Mouse (Mus musculus) forelimb bud, embryonic 11.5 days (tissue): ENCODE measurements around the gene Alms1.
"Not testable (repeated sequence)": the region's sequence is repeated elsewhere in the genome, so short reads cannot be mapped to it uniquely, and the experiment has no call there.

Experiments
- DNase-seq: peaks from one replicate; pipeline ENCODE4 v3.0.0-alpha.2; 2012; ENCODE audit warnings: low read depth, low spot score

Gene Alms1

GRCm38 (mm10) chr6:85587396-85588143, at the start of gene Alms1:
Gene Alms1 (plus strand): TSS chr6:85587531.
- DNase-seq: peak; percentile 96

DNA sequence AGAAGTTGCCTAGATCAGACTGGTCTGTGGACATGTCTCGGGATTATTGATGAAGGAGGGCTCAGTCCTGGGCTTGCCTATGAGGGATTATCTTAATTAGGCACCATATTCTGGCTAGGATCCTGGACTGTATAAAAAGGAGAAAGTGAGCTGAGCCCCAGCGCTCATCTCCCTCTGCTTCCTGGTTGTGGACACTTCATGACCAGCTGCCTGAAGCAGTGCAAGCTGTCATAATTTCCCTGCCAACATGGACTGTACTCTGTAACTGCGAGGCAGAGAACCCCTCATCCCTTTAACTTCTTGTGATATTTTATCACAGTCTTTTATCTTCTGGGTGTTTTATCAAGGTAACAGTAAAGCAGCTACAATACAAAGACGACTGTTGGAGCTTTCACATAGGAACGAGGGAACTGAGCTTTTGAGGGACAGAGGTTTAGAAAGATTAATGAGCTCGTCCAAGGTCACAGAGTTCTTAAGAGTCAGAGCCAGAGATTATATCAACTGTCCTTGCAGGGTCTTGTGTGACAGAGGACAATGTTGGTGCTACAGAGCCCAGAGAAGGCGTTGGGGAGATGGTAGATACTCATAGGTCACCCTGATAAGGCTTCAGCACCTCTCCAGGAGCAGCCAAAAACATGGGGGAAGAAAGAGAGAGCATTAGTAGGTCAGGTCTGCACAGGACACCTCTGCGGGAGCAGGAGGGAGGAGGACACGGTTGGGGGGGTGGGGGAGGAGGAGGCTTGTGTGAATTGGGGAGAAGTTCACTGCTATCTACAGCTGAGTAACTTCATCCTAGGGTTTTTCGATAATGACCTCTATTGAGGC, 43.8 kb upstream of the Alms1 start:
- no peak for DNase-seq

DNA sequence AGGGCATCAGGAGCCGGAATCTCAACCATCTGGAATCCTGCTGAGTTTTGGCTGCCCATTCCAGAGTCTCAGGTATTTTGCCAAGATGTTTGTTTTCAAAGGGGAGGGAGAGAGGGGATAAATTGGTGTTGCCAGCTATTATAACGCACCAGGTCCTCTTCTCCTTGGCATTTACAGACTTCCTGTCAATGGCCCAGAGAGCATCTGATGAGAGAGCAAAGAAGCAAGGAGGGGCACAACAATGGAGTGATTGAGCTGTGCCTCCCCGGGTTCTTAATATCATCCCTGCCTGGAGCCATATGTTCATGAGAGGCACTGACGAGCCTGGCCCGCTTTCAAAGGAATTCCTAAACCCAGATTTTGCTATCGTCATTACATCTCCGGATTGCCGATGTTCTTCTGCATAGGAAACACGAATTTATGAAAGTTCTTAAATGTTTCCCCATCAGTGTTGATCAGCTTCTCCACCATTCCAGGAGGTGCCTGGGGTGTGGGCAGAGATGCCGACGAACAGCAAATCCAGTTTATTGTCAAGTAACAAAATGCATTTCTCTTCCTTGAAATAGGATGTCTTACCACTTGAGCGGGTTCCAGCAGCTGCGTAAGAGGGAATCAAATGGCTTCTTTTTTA, 43.0 kb upstream of the Alms1 start:
- no peak for DNase-seq

- no peak for DNase-seq
Observed at GRCm38 (mm10) chr6:85547642-85548041, 39.7 kb upstream of the Alms1 start.

GRCm38 (mm10) chr6:85562374-85562773, 25.0 kb upstream of the Alms1 start:
- no peak for DNase-seq

DNA sequence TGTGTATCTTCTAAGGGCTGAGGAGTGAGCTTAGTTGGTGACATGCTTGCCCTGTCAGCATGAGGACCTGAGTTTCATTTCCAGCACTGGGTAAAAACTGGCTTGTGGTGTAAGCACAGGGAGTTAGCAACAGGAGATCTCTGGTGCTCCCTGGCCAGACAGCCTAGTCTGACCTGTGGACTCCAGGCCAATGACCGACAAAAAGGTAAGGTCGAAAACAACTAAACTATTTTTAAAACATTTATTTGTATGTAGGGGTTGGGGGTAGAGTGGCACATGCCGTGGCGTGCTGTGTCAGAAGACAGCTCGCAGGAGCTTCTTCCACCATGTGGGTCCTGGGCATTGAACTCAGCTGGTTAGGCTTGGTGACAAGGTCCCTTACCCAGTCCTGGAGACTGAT, 14.5 kb upstream of the Alms1 start:
- DNase-seq: no peak

GRCm38 (mm10) chr6:85581688-85582087, 5.6 kb upstream of the Alms1 start:
- DNase-seq: no peak

DNA sequence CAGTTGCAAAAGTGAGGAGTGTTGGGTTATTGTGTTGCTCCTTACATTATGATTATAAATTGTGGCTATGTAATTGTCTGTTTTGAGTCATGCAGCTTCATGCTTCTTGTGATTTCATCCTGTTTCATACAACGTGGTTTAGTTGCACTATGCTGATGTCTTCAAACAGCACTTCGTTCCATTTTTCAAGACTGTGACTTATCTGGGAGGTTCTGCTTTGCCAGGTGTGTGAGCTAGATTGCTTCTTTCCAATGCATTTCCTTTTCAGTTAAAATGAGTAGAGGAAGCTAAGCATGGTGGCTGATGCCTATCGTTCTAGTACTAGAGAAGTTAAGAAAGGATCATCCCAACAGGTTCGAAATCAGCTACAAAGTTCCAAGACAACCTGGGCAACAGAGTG, 2.7 kb upstream of the Alms1 start:
- no peak for DNase-seq

DNA sequence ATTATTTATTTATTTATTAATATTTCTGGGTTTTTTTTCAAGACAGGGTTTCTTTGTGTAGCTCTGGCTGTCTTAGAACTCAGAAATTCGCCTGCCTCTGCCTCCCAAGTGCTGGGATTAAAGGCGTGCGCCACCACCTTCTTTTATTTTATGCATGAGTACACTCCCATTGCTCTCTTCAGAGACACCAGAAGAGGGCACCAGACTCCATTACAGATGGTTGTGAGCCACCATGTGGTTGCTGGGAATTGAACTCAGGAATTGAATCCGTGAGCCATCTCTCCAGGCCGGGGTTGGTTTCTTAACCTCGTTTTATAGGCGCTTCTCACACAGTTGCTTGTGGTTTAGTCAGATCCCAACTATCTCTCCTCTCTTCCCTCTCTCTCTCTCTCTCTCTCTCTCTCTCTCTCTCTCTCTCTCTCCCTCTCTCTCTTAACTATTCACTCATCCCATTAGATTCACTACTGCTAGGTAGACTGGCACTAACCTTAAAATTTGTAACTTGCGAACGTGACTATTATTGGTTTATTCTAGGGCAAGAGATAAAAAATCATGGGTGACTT, 445 bp upstream of the Alms1 start:
- no peak for DNase-seq

GRCm38 (mm10) chr6:85588164-85588563, 833 bp downstream of the Alms1 start:
- DNase-seq: no peak

DNA sequence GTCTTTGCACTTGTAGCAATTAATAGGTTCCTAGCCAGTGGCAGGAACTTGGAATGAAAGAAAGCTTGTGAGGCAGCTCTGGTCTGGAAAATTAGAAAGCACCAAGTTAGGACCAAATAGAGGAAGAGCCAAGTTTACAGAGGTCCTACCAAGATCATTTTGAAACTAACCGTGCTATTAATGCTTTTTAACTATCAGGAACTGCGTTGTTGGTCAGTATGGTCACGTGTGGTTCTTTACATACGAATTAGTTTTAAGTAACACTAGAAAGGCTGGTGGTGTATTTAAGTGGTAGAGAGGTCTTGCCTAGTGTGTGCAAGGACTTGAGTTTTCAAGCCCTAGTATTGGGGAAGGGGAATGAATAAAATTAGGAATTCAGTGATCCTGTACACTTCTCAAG, 1.2 kb downstream of the Alms1 start:
- no peak for DNase-seq

DNA sequence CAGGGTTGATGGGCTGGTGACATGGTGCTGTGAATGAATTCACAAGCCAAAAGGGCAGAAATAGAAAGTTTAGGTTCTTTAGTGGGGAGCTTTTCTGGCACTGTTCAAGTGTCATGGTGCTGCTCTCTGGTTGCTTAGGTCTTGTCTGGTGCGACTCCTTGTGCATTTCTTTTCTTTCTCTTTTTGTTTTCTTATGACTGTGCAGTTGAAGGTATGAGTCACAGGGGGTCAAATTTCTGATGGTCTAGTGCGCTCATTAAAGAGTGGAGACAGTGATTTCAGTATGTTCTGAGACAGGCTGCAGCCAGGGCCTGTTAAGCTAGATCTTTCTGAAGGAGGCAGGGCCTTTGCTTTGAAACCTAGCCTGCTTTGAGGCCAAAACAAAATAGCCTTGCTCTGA, 2.8 kb downstream of the Alms1 start:
- DNase-seq: no peak

DNA sequence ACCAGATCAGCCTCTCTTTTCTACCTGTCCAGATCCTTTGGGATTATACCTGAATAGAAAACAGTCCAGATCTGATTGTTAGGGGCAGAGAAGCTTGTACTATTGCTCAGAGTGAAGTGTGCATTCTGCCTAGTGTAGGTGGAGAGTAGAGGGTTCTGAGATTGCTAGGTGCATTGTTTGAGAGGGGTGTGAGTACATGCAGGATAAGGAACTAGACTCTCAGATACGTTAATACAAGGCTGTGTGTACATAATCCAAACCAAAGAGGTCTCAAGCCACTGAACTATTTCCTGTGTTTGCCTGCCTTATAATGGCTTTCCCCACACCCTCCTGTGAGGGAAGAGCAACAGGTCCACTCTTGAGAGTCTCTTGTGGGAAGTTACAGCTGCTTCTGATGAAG, 12.0 kb downstream of the Alms1 start:
- DNase-seq: no peak

- no peak for DNase-seq
Observed at GRCm38 (mm10) chr6:85610511-85610910, 23.2 kb downstream of the Alms1 start.

- no peak for DNase-seq
Observed at GRCm38 (mm10) chr6:85620826-85621225, 33.5 kb downstream of the Alms1 start.

DNA sequence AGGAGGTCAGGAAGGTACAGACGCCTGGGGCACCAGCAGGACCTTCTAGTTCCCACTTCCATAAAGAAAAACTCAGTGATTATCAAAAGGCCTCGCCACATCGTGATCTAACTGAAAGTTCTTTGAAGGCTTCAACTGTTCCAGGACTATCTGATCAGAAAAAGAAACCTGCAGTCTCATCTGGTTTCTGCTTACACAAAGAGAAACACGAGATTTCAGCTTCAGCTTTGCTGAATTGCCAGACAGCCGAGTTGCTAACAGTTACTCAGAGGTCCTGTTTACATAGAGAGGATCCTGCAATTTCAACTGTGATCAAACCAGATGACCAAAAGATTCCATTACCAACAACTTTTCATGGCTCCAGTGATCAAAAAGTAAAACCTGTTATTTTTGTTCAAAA, 34.3 kb downstream of the Alms1 start:
- no peak for DNase-seq

DNA sequence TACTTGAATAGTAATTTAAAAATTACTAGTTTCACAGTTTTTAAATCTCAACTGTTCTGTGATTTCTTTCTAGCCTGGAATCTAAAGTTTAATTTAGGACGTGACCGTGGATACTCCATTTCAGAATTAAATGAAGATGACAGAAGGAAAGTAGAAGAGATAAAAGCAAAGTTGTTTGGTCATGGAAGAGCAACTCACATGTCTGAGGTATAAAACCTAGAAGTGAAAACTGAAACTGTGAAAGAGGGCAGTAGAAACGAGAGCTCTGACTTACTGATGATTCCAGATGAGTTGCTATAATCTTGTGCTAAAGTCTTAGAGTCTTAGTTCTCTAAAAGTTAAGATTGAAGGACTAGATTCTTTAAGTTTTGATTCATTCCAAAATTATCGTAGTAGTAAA, 37.2 kb downstream of the Alms1 start:
- no peak for DNase-seq

DNA sequence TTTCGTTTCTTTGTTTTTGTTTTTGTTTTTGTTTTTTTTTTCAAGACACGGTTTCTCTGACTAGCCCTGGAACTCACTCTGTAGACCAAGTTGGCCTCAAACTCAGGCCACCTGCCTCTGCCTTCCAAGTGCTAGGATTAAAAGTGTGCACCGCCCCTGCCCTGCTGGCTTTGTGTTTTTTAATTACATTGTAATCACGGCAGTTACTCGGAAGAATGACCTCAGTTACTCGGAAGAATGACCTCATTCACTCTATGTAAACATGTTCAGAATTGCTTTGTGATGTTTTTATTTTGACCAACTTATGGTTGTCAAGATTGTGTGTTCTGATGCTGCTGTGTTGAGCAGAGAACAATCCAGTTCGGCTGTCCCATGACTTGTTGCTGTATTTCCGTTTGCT, 45.8 kb downstream of the Alms1 start:
- DNase-seq: no peak

DNA sequence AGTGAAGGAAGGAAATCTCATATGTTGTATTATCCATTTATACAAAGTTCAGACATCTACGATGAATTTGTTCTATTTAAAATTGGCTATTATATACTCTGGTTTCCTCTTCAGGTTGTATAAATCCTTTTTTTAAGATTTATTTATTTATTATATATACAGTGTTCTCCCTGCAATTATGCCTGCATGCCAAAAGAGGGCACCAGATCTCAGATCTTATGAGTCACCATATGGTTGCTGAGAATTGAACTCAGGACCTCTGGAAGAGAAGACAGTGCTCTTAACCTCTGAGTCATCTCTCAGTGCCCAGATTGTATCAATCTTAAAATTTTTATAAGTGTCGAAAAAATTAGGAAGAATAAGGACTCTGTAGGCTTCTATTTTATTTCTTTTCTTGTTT, 65.9 kb downstream of the Alms1 start:
- no peak for DNase-seq

GRCm38 (mm10) chr6:85701943-85702342, 114.6 kb downstream of the Alms1 start:
- not testable (repeated sequence) for DNase-seq

DNA sequence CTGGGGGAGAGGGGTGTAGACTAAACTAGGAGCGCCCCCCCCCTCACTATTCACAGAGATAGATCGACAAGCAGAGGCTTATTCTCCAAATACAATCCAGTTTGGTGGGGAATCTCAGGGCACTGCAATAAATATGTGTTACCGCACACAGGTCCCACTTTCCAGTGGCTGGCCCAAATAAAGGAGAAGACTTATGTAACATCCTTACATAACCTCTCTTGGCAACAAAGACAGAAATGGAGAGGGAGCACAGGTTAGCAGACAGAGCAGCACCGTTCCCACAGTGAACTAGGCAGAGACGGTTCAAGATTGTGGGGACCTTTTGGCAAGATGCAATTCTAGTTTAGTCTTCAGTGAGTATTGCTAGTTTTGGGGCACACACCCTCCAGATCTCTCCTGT, 121.9 kb downstream of the Alms1 start:
- not testable (repeated sequence) for DNase-seq

DNA sequence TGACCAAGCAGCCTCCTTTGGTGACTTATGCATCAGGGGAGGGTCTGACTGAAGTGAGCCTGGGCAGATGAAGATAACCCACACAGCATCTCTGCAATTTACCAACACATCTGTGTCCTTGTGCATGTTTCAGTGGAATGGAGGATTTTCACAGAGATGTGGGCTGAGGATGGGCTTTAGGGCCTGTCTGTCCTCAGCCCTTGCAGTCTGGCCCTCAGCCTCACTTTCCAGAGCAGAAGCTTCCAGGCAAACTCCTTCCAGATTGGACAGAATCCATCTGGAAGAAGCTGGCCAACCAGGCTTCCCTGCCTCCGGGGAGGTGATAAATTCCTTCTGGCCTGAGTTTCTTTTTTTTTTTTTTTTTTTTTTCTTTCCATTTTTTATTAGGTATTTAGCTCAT, 122.3 kb downstream of the Alms1 start:
- not testable (repeated sequence) for DNase-seq
